Mouse (Mus musculus) skeletal muscle tissue, postnatal 0 days (tissue): Measurements from ENCODE around the gene Mageb5. TPM values are rescaled to one million over a fixed set of nuclear protein-coding genes. Genes with fewer than 3 reads are reported as not detected.

Experiments used
- polyA plus RNA-seq: library from polyadenylated mRNA; unstranded; fragments of >200 nt; fragmentation: Nextera tagmentation; extraction: Ambion mirVana; gene quantifications from 2 replicates; pipeline ENCODE4 v1.2.1, GENCODE M21; 2015

Gene Mageb5
- not detected in 2 replicates for polyA plus RNA-seq

DNA sequence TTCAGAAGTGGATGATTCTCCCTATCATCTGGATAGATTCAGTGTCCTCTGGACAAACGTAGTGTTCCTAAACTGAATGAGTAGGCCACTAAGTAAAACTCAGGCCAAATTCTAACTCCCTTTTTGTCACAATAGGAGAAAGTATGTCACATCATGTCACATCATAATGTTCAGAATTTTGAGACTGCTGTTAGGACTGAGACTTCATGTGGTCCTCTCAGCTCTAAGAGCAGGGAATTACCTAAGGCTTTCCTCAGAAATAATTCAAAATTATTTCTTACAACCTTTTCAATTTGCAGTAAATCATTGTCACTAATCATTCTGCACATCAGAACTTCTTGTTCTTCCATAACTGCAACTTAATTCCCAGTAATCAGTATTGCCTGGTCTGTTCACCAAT is at the start of gene Mageb5:
TSS of gene Mageb5 (minus strand) at position 101 of the 400 bp plus-strand sequence.

Other genes with a start within 250 kb of the Mageb5 start
- not detected in 2 replicates for gene 1700084M14Rik, start 207.1 kb downstream of the Mageb5 start, polyA plus RNA-seq
- not detected in 2 replicates for gene Gm14781, start 150.8 kb downstream of the Mageb5 start, polyA plus RNA-seq
- not detected in 2 replicates for gene Mageb1, start 233.3 kb upstream of the Mageb5 start, polyA plus RNA-seq